Mouse (Mus musculus) heart, postnatal 0 days (tissue): ENCODE data around the gene Plekho1. TPM values are rescaled to one million over a fixed set of nuclear protein-coding genes. Genes with fewer than 3 reads are reported as not detected.

ENCODE experiments used
- ATAC-seq: fragments of 200-750 bp; cut with Nextera tagmentation; 2 replicates; pipeline ENCODE4 v1.8.0; 2017; ENCODE audit warnings: low read depth, moderate number of reproducible peaks, moderate library complexity; ENCODE audit not compliant: insufficient read depth
- DNase-seq: peaks from one replicate; pipeline ENCODE4 v3.0.0-alpha.2; 2016; ENCODE audit warnings: low spot score
- H3K27ac ChIP-seq: fragments of 300-500 bp; sonication (generic); 2 replicates; pipeline ENCODE4 v1.5.1; 2014; ENCODE audit warnings: low read depth, mild to moderate bottlenecking
- H3K27me3 ChIP-seq: fragments of 300-500 bp; sonication (generic); 2 replicates; pipeline ENCODE4 v1.6.1; 2014; ENCODE audit warnings: low read length, mixed read lengths; ENCODE audit not compliant: control insufficient read depth, insufficient read depth
- H3K36me3 ChIP-seq: fragments of 300-500 bp; sonication (generic); replicated peaks from 2 replicates; pipeline ENCODE4 v1.6.1; 2014; ENCODE audit warnings: low read length, mixed read lengths; ENCODE audit not compliant: control insufficient read depth, insufficient read depth
- H3K4me1 ChIP-seq: fragments of 300-500 bp; sonication (generic); 2 replicates; pipeline ENCODE4 v1.6.1; 2014; ENCODE audit warnings: antibody characterized with exemption; ENCODE audit not compliant: control insufficient read depth, insufficient read depth
- H3K4me2 ChIP-seq: fragments of 300-500 bp; sonication (generic); 2 replicates; pipeline ENCODE4 v1.6.1; 2014; ENCODE audit warnings: low read depth, mild to moderate bottlenecking, low read length, moderate library complexity
- H3K4me3 ChIP-seq: fragments of 300-500 bp; sonication (generic); 2 replicates; pipeline ENCODE4 v1.5.1; 2014; ENCODE audit warnings: low read depth, low read length
- H3K9ac ChIP-seq: fragments of 300-500 bp; sonication (generic); replicated peaks from 2 replicates; pipeline ENCODE4 v1.6.1; 2014; ENCODE audit warnings: low read depth, low read length, mixed read lengths
- H3K9me3 ChIP-seq: fragments of 300-500 bp; sonication (generic); replicated peaks from 2 replicates; pipeline ENCODE4 v1.6.1; 2016; ENCODE audit warnings: low read length; ENCODE audit not compliant: control insufficient read depth
- CTCF ChIP-seq: IDR thresholded peaks from 2 replicates; pipeline ENCODE4 v1.5.1; 2016; ENCODE audit warnings: antibody characterized with exemption, control low read depth, low read depth
- EP300 ChIP-seq: IDR thresholded peaks from 2 replicates; pipeline ENCODE4 v1.6.1; 2016; ENCODE audit warnings: antibody characterized with exemption, low read depth
- WGBS: fragments of 180-500 bp; shearing (Covaris S2); extraction: QIAGEN DNeasy Blood & Tissue Kit; methylation state at CpG from one replicate; pipeline ENCODE4 v1.1.7; 2014; 5-methylcytosine and 5-hydroxymethylcytosine counted together
- polyA plus RNA-seq: library from polyadenylated mRNA; unstranded; fragments of >200 nt; fragmentation: Nextera tagmentation; extraction: Ambion mirVana; gene quantifications from 2 replicates; pipeline ENCODE4 v1.2.1, GENCODE M21; 2015
- total RNA-seq: library from RNA; depleted of rRNA; stranded (reverse); fragments of >200 nt; gene quantifications from 2 replicates; pipeline ENCODE4 v1.2.3, GENCODE M21; 2014; ENCODE audit warnings: low replicate concordance

Plekho1 gene
- total and polyA plus RNA-seq, 2 experiments from 2014 or later = 94.8 to 138 TPM

GRCm38 (mm10) chr3:96021421-96022128 is 25.8 kb upstream of the Plekho1 start:
- Histone ChIP-seq H3K4me2 (no peak overlapping the region), H3K36me3 (0 out of 2 replicates have a peak, but pooled peaks cover 3% of the 10 kb centered on the region), H3K4me1 (0 out of 2 replicates have a peak, but pooled peaks cover 7% of the 10 kb centered on the region), H3K9ac (no peak overlapping the region), H3K9me3 (no peaks in the 10 kb centered on the region), H3K4me3 (no peak overlapping the region), H3K27ac (no peak overlapping the region), H3K27me3 (no peaks in the 10 kb centered on the region)
- WGBS = 71% methylated on average over 5 of the region's 5 CpGs
- ATAC-seq (no peak), DNase-seq (no peak)
- TF ChIP-seq EP300 (no peak), CTCF (no peak)

DNA sequence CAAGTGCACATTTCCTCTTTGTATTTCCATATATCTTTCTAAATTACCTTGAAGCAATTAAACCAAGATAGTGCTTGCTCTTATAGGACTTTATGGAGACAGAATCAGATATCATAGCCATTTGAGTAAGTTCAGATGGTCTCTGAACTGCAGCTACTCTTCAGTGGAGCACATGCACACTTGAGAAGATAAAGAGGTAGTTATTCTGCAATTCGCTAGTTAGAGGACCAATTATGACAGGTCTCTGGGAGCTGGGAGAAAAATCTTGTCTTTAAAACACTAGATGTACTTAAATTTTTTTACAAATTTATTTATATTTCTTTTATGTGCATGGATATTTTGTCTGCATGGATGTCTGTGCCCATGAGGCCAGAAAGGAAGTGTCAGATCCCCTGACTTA is 24.9 kb upstream of the Plekho1 start:
- Histone ChIP-seq H3K9me3 (no peaks in the 10 kb centered on the region), H3K9ac (no peak overlapping the region), H3K4me1 (0 out of 2 replicates have a peak, but pooled peaks cover 8% of the 10 kb centered on the region), H3K27me3 (no peaks in the 10 kb centered on the region), H3K4me3 (no peak overlapping the region), H3K4me2 (no peak overlapping the region), H3K36me3 (0 out of 2 replicates have a peak, but pooled peaks cover 3% of the 10 kb centered on the region), H3K27ac (no peak overlapping the region)
- ATAC-seq = no peak
- DNase-seq = no peak
- 68% methylated on average over 1 of the region's 1 CpGs for WGBS
- TF ChIP-seq EP300 = no peak
- no peak for TF ChIP-seq CTCF

- Histone ChIP-seq H3K27ac (peak overlapping the region; percentile 46; the same call in 1 of the 2 replicates), H3K9ac (no peak overlapping the region), H3K36me3 (no peaks in the 10 kb centered on the region), H3K4me2 (no peak overlapping the region), H3K9me3 (no peaks in the 10 kb centered on the region), H3K27me3 (no peaks in the 10 kb centered on the region), H3K4me1 (peaks cover 16% of the 10 kb centered on the region), H3K4me3 (no peak overlapping the region)
- ATAC-seq (peak; percentile 29; the same call in 1 of the 2 replicates), DNase-seq (peak; percentile 54)
- TF ChIP-seq EP300 (no peak), CTCF (no peak)
- 57% methylated on average over 5 of the region's 5 CpGs for WGBS
Observed at GRCm38 (mm10) chr3:96017461-96017860, 21.7 kb upstream of the Plekho1 start.

DNA sequence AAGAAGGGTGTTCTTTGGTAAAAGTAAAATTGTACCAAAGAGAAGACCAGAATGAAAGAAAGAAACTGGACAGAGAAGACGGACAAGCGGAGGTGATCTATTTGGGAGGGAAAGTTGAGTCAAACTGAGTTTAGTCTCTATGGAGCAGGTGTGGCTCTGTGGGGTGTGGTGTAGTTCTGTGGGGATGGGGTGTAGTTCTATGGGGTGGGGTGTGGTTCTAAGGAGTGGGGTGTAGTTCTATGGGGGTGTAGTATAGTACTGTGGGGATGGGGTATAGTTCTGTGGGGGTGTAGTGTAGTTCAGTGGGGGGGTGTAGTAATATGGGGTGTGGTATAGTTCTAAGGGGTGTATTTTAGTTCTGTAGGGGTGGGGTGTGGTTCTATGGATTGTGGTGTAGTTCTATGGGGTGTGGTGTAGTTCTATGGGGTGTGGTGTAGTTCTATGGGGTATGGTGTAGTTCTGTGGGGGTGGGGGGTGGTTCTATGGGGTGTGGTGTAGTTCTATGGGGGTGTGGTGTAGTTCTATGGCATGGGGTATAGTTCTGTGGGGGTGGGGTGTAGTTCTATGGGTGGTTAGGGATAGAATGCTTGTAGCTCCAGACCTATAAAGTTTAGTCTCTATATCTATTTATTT is 20.6 kb upstream of the Plekho1 start:
- no peaks in the 10 kb centered on the region for H3K36me3 ChIP-seq
- no peaks in the 10 kb centered on the region for H3K27me3 ChIP-seq
- TF ChIP-seq EP300 = no peak
- TF ChIP-seq CTCF = no peak
- H3K4me2 ChIP-seq = no peak overlapping the region
- H3K4me1 ChIP-seq = peaks cover 16% of the 10 kb centered on the region
- DNase-seq = no peak
- no peaks in the 10 kb centered on the region for H3K9me3 ChIP-seq
- ATAC-seq = no peak
- no peak overlapping the region for H3K9ac ChIP-seq
- H3K4me3 ChIP-seq = no peak overlapping the region
- 91% methylated on average over 2 of the region's 2 CpGs for WGBS
- no peak overlapping the region for H3K27ac ChIP-seq

GRCm38 (mm10) chr3:96015681-96016080 is 19.9 kb upstream of the Plekho1 start:
- WGBS = 84% methylated on average over 2 of the region's 2 CpGs
- no peak for ATAC-seq
- no peak overlapping the region for H3K27ac ChIP-seq

More at GRCm38 (mm10) chr3:96015681-96016080, 19.9 kb upstream of the Plekho1 start:
- Histone ChIP-seq H3K36me3 (no peaks in the 10 kb centered on the region), H3K4me2 (no peak overlapping the region), H3K27me3 (no peaks in the 10 kb centered on the region), H3K9me3 (no peaks in the 10 kb centered on the region), H3K4me3 (no peak overlapping the region), H3K4me1 (peaks cover 16% of the 10 kb centered on the region), H3K9ac (no peak overlapping the region)
- TF ChIP-seq CTCF (no peak), EP300 (no peak)
- no peak for DNase-seq
